Mouse (Mus musculus): ENCODE results near the gene Arl8b. TPM values are rescaled to one million over a fixed set of nuclear protein-coding genes. Genes with fewer than 3 reads are reported as not detected.

Gene Arl8b
- polyA plus RNA-seq, 1 experiment = 0.47 TPM

GRCm38 (mm10) chr6:108837958-108838357 lies 55.1 kb downstream of the Arl8b start:
- Histone ChIP-seq H3K36me3 (ENCODE audit: control insufficient read depth) (peaks cover 31% of the 10 kb centered on the region), H3K27me3 (ENCODE audit: control insufficient read depth) (no peaks in the 10 kb centered on the region), H3K9me3 (ENCODE audit: control insufficient read depth, low read length) (no peaks in the 10 kb centered on the region), H3K4me3 (replicated peaks) (no peak overlapping the region), H3K4me1 (ENCODE audit: control insufficient read depth) (peaks cover 16% of the 10 kb centered on the region)
- no peak for TF ChIP-seq TAL1 (IDR thresholded peaks at IDR 0.05; ENCODE audit: low read length)
- no peak for TF ChIP-seq GATA1 (IDR thresholded peaks at IDR 0.05; ENCODE audit: low read length)

DNA sequence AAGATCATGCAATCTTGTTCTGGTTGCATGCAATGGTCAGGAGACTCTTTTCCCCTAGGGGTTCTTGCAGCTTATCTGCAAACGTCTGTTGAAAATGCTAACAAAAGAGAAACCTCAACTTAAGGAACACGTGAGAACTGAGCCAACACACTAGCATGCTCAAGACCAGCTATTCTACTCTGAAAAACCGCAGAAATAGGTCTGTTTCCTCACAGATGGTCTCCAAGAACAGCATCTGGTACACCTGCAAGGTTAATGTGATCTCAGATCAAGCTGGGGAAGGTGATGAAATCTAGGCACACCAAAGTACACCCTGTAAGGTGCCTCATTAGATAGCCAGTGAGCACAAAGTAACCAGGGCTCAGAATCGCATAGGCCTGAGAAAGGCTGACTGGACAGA lies 56.5 kb downstream of the Arl8b start:
- Histone ChIP-seq H3K4me1 (ENCODE audit: control insufficient read depth) (peaks cover 3% of the 10 kb centered on the region), H3K36me3 (ENCODE audit: control insufficient read depth) (peaks cover 41% of the 10 kb centered on the region), H3K4me3 (replicated peaks) (no peak overlapping the region), H3K27me3 (ENCODE audit: control insufficient read depth) (no peaks in the 10 kb centered on the region), H3K9me3 (ENCODE audit: control insufficient read depth, low read length) (no peaks in the 10 kb centered on the region)
- TF ChIP-seq TAL1 (IDR thresholded peaks at IDR 0.05; ENCODE audit: low read length) (no peak), GATA1 (IDR thresholded peaks at IDR 0.05; ENCODE audit: low read length) (no peak)

DNA sequence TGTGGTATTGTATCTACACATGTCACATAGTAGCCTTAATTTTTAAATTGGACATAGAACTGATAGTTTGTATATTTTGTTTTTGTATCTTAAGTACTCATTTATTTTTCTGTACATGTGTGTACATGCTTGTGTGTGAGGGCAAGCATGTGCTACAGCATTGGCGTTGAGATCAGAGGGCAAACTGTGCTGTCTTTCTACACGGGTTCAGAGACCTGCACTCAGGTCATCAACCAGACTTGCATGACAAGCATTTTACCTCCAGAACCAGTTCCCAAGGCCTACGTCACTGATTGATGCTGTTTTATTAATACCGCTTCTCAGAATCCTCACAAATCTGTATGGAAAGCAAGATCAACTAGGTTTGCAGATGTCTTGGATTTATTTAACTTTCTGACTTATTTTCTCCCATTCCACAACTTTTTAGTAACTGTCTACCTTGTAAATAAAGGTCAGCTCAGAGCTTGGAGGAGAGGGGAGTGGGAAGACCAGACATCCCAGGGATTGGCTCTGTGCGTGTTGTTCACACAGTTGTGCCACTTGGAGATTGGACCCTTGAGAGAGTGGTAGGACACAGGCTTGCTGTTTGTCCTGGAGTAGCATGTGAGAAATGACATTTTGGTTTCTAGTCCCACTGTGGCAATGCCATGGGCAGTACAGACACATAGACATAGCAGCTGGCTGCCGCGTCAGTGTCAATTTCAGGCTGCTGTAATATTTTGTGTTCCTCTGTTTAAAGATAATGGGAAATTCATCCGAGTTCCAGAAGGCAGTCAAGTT lies 58.2 kb downstream of the Arl8b start:
- Histone ChIP-seq H3K36me3 (ENCODE audit: control insufficient read depth) (peaks cover 51% of the 10 kb centered on the region), H3K9me3 (ENCODE audit: control insufficient read depth, low read length) (no peaks in the 10 kb centered on the region), H3K4me3 (replicated peaks) (no peak overlapping the region), H3K4me1 (ENCODE audit: control insufficient read depth) (peaks cover 3% of the 10 kb centered on the region), H3K27me3 (ENCODE audit: control insufficient read depth) (no peaks in the 10 kb centered on the region)
- TF ChIP-seq TAL1 (IDR thresholded peaks at IDR 0.05; ENCODE audit: low read length) (no peak), GATA1 (IDR thresholded peaks at IDR 0.05; ENCODE audit: low read length) (no peak)

DNA sequence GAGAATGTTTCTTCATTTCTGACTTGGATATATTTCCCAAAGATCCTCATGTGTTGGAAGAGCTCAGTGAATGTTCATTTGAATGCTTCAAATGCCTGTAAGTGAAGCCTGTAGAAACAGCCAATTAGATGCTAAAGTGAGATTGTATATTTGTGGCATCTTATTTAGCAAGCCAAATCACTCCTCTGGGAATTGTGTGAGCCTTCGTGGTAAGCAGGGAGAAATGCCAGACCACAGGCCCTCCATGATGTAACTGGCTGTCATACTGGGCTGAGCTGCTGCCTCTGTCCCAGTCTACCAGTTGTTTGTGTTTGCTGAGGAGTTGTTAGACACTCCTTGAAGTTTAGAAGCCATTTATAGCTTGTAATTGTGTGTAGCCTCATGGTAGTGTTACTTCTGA lies 60.8 kb downstream of the Arl8b start:
- H3K4me3 ChIP-seq (replicated peaks) = no peak overlapping the region
- peaks cover 48% of the 10 kb centered on the region for H3K36me3 ChIP-seq (ENCODE audit: control insufficient read depth)
- H3K27me3 ChIP-seq (ENCODE audit: control insufficient read depth) = no peaks in the 10 kb centered on the region
- no peak for TF ChIP-seq GATA1 (IDR thresholded peaks at IDR 0.05; ENCODE audit: low read length)
- TF ChIP-seq TAL1 (IDR thresholded peaks at IDR 0.05; ENCODE audit: low read length) = no peak
- H3K9me3 ChIP-seq (ENCODE audit: control insufficient read depth, low read length) = no peaks in the 10 kb centered on the region
- H3K4me1 ChIP-seq (ENCODE audit: control insufficient read depth) = no peaks in the 10 kb centered on the region

- H3K9me3 ChIP-seq (ENCODE audit: control insufficient read depth, low read length) = no peaks in the 10 kb centered on the region
- TF ChIP-seq GATA1 (IDR thresholded peaks at IDR 0.05; ENCODE audit: low read length) = no peak
- no peak for TF ChIP-seq TAL1 (IDR thresholded peaks at IDR 0.05; ENCODE audit: low read length)
- H3K4me3 ChIP-seq (replicated peaks) = no peak overlapping the region
- H3K27me3 ChIP-seq (ENCODE audit: control insufficient read depth) = no peaks in the 10 kb centered on the region
- H3K4me1 ChIP-seq (ENCODE audit: control insufficient read depth) = no peaks in the 10 kb centered on the region
- peaks cover 51% of the 10 kb centered on the region for H3K36me3 ChIP-seq (ENCODE audit: control insufficient read depth)
Measured at GRCm38 (mm10) chr6:108844093-108844492, 61.2 kb downstream of the Arl8b start.

GRCm38 (mm10) chr6:108844771-108845170 lies 61.9 kb downstream of the Arl8b start:
- Histone ChIP-seq H3K4me3 (replicated peaks) (no peak overlapping the region), H3K36me3 (ENCODE audit: control insufficient read depth) (peaks cover 50% of the 10 kb centered on the region), H3K4me1 (ENCODE audit: control insufficient read depth) (no peaks in the 10 kb centered on the region), H3K27me3 (ENCODE audit: control insufficient read depth) (no peaks in the 10 kb centered on the region), H3K9me3 (ENCODE audit: control insufficient read depth, low read length) (no peaks in the 10 kb centered on the region)
- TF ChIP-seq TAL1 (IDR thresholded peaks at IDR 0.05; ENCODE audit: low read length) = no peak
- TF ChIP-seq GATA1 (IDR thresholded peaks at IDR 0.05; ENCODE audit: low read length) = no peak

DNA sequence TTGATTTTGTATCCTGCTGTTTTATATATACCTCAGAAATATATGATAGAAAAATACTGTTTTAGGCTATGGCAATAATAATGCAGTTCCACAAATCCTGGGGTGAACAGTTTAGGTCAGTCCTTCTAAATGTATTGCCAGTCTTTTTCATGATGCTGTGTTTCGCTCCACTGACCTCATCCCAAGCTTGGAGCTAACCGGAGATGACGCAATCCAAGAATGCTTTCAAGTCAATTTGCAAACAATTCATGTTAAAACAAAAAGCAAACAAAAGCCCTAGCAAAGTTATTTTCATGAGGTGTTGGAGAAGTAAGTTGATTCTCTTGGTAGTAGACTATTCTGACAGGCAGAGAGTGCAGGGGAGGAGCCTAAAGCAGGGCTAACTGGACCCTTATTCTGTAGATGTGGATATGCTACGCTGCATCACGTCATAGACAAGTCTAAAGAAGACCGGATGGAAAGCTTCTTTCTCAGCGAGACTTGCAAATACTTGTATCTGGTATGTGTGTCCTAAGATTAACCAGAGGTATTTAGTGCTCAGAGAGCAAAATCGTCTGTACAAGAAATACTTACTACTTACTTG lies 69.3 kb downstream of the Arl8b start:
- no peaks in the 10 kb centered on the region for H3K9me3 ChIP-seq (ENCODE audit: control insufficient read depth, low read length)
- H3K4me1 ChIP-seq (ENCODE audit: control insufficient read depth) = no peaks in the 10 kb centered on the region
- H3K4me3 ChIP-seq (replicated peaks) = no peak overlapping the region
- H3K36me3 ChIP-seq (ENCODE audit: control insufficient read depth) = peaks cover 59% of the 10 kb centered on the region
- no peak for TF ChIP-seq TAL1 (IDR thresholded peaks at IDR 0.05; ENCODE audit: low read length)
- TF ChIP-seq GATA1 (IDR thresholded peaks at IDR 0.05; ENCODE audit: low read length) = no peak
- H3K27me3 ChIP-seq (ENCODE audit: control insufficient read depth) = no peaks in the 10 kb centered on the region

DNA sequence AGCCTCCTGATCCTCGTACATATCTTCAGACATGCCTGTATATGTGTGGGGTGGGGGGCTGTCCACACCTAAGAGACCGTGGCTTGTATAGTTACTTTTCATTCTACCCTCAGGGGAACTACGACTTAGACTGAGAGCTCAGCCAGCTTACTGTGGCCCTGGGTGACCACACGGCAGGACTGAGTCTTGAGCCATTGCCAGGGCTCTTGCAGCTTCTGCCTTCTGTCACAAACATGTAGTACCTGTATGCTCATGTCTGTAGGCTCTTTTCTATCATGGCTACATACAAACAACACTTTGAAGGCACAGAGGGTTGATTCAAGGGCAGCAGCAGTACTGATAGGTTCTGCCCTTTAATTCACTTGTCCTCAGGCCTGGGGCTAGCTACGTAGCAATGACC lies 70.1 kb downstream of the Arl8b start:
- Histone ChIP-seq H3K4me3 (replicated peaks) (no peak overlapping the region), H3K27me3 (ENCODE audit: control insufficient read depth) (no peaks in the 10 kb centered on the region), H3K9me3 (ENCODE audit: control insufficient read depth, low read length) (no peaks in the 10 kb centered on the region), H3K36me3 (ENCODE audit: control insufficient read depth) (peaks cover 56% of the 10 kb centered on the region), H3K4me1 (ENCODE audit: control insufficient read depth) (no peaks in the 10 kb centered on the region)
- TF ChIP-seq TAL1 (IDR thresholded peaks at IDR 0.05; ENCODE audit: low read length) (no peak), GATA1 (IDR thresholded peaks at IDR 0.05; ENCODE audit: low read length) (no peak)

DNA sequence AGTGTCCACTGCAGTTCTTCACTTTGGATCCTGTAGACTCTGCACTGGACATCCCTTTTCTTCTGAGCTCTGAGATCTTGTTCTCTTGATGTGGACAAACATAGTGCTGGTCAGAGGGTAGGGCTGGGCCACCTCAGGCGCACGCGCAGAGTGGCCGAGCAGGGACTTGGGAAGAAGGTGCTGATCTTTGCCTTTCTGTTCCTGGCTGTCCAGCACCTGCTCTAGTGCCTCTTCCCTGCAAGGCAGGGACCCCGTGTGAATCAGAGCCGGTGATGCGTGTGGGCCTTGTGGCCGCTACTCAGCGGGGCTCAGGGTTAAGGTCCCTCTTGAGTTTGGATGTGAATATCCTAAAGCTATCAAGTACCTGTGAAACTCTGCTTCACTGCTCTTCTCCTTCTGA lies 75.7 kb downstream of the Arl8b start:
- TF ChIP-seq TAL1 (IDR thresholded peaks at IDR 0.05; ENCODE audit: low read length) = no peak
- TF ChIP-seq GATA1 (IDR thresholded peaks at IDR 0.05; ENCODE audit: low read length) = no peak
- Histone ChIP-seq H3K4me3 (replicated peaks) (no peak overlapping the region), H3K36me3 (ENCODE audit: control insufficient read depth) (peaks cover 21% of the 10 kb centered on the region)

More for the DNA sequence above, 75.7 kb downstream of the Arl8b start:
- Histone ChIP-seq H3K9me3 (ENCODE audit: control insufficient read depth, low read length) (no peaks in the 10 kb centered on the region), H3K4me1 (ENCODE audit: control insufficient read depth) (no peaks in the 10 kb centered on the region), H3K27me3 (ENCODE audit: control insufficient read depth) (no peaks in the 10 kb centered on the region)
